Mouse (Mus musculus): Measurements from ENCODE around the gene Smim13. TPM values are rescaled to one million over a fixed set of nuclear protein-coding genes. Genes with fewer than 3 reads are reported as not detected.

Gene Smim13
- polyA plus RNA-seq, 1 experiment, result 76.2 TPM

DNA sequence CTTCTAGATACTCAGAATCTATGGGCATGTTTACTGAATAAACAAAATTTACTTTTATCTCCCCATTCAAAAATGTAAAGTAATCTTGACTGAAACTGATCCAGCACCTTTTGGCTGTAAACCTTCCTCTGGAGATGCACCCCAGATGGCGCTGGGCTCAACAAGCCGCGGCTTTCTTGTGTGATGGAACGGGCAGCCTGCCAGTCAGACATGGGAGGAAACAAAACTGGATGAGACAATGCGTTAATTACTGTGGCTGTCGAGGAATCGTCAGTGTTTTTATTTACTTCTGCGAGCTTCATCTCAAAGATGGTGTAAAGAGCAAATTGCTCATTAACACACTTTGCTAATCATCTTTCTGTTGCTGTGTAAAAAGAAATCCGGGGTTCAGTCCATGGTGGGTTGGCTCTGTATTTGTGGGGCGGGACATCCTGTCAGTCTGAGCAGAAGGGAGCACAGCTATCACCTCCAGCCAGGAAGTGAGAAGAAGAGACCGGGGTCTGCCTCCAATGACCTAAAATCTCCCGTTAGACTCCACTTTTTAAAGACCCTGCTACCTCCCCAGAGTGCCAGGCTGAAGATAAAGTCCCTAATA, 18.2 kb upstream of the Smim13 start:
- WGBS, result 10% methylated on average over 12 of the region's 12 CpGs
- no peaks in the 10 kb centered on the region for H3K4me1 ChIP-seq (ENCODE audit: control insufficient read depth, insufficient read depth, low read length)
- H3K27ac ChIP-seq (ENCODE audit: insufficient read depth, low read length), result no peak overlapping the region
- H3K27me3 ChIP-seq (ENCODE audit: control insufficient read depth, insufficient read depth, low read length), result no peaks in the 10 kb centered on the region
- DNase-seq, result peak; percentile 50 to 61
- no peak overlapping the region for H3K4me3 ChIP-seq (replicated peaks; ENCODE audit: insufficient read depth, low read depth, low read length)
- TF ChIP-seq POLR2A (IDR thresholded peaks at IDR 0.05; ENCODE audit: borderline replicate concordance, insufficient read depth, low read length) (no peak), CTCF (IDR thresholded peaks at IDR 0.05; ENCODE audit: borderline replicate concordance, insufficient read depth, low read depth, low read length) (no peak)

DNA sequence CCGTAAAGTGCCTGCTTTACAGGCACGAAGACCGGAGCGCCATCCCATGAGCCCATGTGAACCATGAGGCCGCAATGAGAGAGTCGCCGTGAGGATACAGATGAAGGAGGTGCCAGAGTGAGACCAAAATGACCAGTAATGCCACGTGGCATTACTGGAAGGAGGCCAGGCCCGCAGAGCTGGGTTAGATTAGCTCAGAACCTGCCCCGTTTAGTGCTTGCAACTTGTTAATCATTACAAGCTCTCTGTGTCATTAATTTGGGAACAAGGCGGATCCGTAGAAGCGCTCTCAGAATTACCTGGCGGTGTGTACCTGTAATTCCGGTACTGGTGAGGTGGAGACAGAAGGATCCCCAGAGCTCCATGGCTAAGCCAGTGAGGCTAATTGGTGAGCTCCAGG, 17.4 kb upstream of the Smim13 start:
- Histone ChIP-seq H3K4me3 (replicated peaks; ENCODE audit: insufficient read depth, low read depth, low read length) (no peak overlapping the region), H3K4me1 (ENCODE audit: control insufficient read depth, insufficient read depth, low read length) (no peaks in the 10 kb centered on the region), H3K27ac (ENCODE audit: insufficient read depth, low read length) (no peak overlapping the region), H3K27me3 (ENCODE audit: control insufficient read depth, insufficient read depth, low read length) (no peaks in the 10 kb centered on the region)
- DNase-seq, result no peak
- TF ChIP-seq POLR2A (IDR thresholded peaks at IDR 0.05; ENCODE audit: borderline replicate concordance, insufficient read depth, low read length) (no peak), CTCF (IDR thresholded peaks at IDR 0.05; ENCODE audit: borderline replicate concordance, insufficient read depth, low read depth, low read length) (no peak)
- 73% methylated on average over 15 of the region's 15 CpGs for WGBS

DNA sequence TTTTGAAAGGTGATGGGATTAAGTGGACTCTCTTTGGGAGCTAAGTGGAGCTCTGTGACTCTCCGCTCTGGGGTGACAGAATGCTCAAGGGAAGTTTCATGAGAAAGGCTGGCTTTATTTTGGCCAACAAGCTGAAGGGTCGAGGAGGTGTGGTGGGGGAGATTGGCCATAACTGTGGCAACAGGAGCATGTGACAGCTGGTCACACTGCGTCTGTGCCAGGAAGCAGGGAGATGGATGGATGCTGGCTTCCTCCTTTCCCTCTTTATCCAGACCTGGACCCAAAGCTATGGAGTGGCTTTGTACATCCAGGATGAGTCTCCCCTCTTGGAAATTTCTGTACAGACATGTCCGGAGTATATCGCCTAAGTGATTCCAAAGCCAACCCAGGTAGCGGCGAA, 16.4 kb upstream of the Smim13 start:
- DNase-seq, result no peak
- no peaks in the 10 kb centered on the region for H3K4me1 ChIP-seq (ENCODE audit: control insufficient read depth, insufficient read depth, low read length)
- H3K27me3 ChIP-seq (ENCODE audit: control insufficient read depth, insufficient read depth, low read length), result no peaks in the 10 kb centered on the region
- no peak overlapping the region for H3K4me3 ChIP-seq (replicated peaks; ENCODE audit: insufficient read depth, low read depth, low read length)
- no peak overlapping the region for H3K27ac ChIP-seq (ENCODE audit: insufficient read depth, low read length)
- no peak for TF ChIP-seq CTCF (IDR thresholded peaks at IDR 0.05; ENCODE audit: borderline replicate concordance, insufficient read depth, low read depth, low read length)
- TF ChIP-seq POLR2A (IDR thresholded peaks at IDR 0.05; ENCODE audit: borderline replicate concordance, insufficient read depth, low read length), result no peak
- WGBS, result 52% methylated on average over 7 of the region's 7 CpGs

DNA sequence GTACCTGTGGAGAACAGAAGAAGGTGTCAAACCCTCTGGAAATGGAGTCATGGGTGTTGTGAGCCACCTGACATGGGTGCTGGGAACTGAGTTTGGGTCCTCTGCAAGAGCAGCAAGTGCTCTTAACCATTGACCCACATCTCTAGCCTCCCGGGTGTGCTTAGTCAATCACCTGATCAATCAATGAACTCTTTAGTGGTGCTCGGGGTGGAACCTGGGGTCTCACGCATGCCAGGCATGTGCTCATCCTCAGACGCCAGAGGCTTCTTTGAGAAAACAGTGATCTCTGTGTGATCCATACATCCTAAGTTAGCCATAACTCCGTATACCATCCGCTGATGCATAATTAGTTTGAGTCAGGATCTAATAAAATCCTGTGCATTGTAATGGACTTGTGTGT, 14.5 kb upstream of the Smim13 start:
- WGBS, result 90% methylated on average over 6 of the region's 6 CpGs

DNA sequence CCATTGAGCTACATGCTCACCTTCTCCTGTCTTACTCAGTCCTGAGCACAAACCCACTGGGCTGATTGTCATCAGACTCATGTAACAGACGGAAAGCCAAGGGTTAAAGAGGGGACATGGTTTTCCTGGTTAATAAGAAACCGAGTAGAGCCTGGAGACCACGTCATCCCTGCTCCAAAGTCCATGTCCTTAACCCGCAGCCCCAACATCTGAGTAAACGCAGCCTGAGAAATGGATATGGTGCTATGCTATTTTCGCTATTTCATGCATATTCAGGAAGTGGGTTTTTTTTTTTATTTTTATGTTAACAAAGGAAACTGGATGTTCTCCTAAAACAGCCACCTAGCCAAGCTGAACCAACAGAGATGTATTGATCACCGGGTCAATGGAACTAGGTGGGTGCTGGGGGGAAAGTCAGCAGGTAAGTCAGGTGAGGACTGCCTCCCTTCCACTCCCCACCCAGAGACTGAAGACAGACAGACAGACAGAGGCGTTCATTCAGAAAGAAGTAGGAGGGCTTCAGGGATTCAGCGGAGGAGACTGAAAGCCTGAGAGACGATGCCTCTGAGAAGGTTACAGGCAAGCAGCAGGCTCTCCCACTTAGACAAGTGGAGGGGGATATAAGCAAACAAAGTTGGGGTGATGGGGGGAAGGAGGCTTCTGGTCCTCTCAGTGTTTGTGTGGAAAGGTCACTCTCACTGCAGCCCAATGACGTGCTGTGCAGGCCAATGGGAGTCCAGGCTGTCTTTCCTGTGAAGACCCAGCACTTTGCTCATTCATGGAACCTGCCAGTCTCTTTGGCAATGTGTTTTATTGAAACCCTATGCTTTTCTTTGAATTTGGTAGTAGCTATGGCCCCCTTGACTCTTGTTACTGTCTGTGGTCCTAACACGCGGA, 13.6 kb upstream of the Smim13 start:
- Histone ChIP-seq H3K27ac (ENCODE audit: insufficient read depth, low read length) (no peak overlapping the region), H3K27me3 (ENCODE audit: control insufficient read depth, insufficient read depth, low read length) (no peaks in the 10 kb centered on the region), H3K4me1 (ENCODE audit: control insufficient read depth, insufficient read depth, low read length) (no peaks in the 10 kb centered on the region), H3K4me3 (replicated peaks; ENCODE audit: insufficient read depth, low read depth, low read length) (no peak overlapping the region)
- 72% methylated on average over 13 of the region's 13 CpGs for WGBS
- no peak for DNase-seq
- TF ChIP-seq POLR2A (IDR thresholded peaks at IDR 0.05; ENCODE audit: borderline replicate concordance, insufficient read depth, low read length), result no peak
- no peak for TF ChIP-seq CTCF (IDR thresholded peaks at IDR 0.05; ENCODE audit: borderline replicate concordance, insufficient read depth, low read depth, low read length)

More for the DNA sequence above, 14.5 kb upstream of the Smim13 start:
- TF ChIP-seq CTCF (IDR thresholded peaks at IDR 0.05; ENCODE audit: borderline replicate concordance, insufficient read depth, low read depth, low read length), result no peak
- no peak for TF ChIP-seq POLR2A (IDR thresholded peaks at IDR 0.05; ENCODE audit: borderline replicate concordance, insufficient read depth, low read length)
- Histone ChIP-seq H3K27ac (ENCODE audit: insufficient read depth, low read length) (no peak overlapping the region), H3K4me1 (ENCODE audit: control insufficient read depth, insufficient read depth, low read length) (no peaks in the 10 kb centered on the region), H3K4me3 (replicated peaks; ENCODE audit: insufficient read depth, low read depth, low read length) (no peak overlapping the region), H3K27me3 (ENCODE audit: control insufficient read depth, insufficient read depth, low read length) (no peaks in the 10 kb centered on the region)
- no peak for DNase-seq

DNA sequence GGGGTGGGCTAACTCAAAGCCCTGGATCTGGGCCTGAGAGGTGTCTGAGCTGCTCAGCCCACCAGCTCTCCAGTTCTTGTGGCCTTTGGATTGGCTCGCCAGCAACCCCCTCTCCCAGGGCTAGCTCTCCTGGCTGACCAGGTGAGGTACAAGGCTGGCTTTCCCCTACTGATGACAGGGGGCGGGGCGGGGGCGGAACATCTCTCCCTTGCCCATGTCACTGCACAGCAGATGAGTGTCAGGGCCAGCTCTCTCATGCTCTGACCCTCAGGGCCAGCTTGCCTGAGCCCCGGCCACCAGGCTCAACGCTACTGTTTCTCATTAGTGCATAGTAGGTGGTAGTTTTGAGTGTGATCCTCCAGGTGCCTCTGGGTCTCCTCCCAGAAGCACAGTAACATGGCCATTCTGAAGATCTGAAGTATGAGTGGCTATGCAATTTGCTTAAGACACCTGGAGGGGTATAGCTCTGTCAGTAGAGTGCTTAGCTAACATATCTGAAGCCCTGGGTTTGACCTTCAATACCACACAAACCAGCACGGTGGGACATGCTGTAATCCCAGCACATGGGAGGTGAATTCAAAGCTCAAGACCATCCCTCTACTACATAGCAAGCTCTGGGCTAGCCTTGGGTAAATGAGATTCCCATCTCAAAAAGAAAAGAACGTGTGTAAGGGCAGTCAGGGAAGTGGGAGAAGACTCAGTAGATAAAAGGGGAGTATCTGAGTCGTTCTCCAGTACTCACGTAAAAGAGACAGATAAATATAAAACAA, 11.4 kb upstream of the Smim13 start:
- no peak overlapping the region for H3K27ac ChIP-seq (ENCODE audit: insufficient read depth, low read length)

DNA sequence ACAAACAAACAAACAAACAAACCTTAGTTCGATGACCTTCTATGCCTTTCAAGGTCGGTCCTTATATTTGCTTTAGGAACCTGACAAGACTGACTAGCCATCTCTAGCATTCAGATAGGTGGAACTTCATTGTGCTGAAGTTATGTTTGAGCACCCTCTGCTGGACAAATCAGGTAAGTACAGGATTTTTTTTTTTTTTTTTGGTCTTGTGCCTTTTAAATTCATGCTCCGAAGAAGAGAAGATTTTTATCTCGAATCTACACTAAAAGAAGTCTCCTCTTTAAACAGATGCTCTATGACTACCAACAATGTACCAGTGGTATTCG, 10.9 kb upstream of the Smim13 start:
- 5% methylated on average over 5 of the region's 5 CpGs for WGBS
- Histone ChIP-seq H3K4me1 (ENCODE audit: control insufficient read depth, insufficient read depth, low read length) (no peaks in the 10 kb centered on the region), H3K27ac (ENCODE audit: insufficient read depth, low read length) (no peak overlapping the region), H3K27me3 (ENCODE audit: control insufficient read depth, insufficient read depth, low read length) (no peaks in the 10 kb centered on the region), H3K4me3 (replicated peaks; ENCODE audit: insufficient read depth, low read depth, low read length) (no peak overlapping the region)
- TF ChIP-seq POLR2A (IDR thresholded peaks at IDR 0.05; ENCODE audit: borderline replicate concordance, insufficient read depth, low read length), result no peak
- TF ChIP-seq CTCF (IDR thresholded peaks at IDR 0.05; ENCODE audit: borderline replicate concordance, insufficient read depth, low read depth, low read length), result peak; percentile 35; the same call in 1 of the 2 replicates
- DNase-seq, result peak in 1 of 2 experiments; percentile 27

More for the DNA sequence above, 11.4 kb upstream of the Smim13 start:
- H3K4me1 ChIP-seq (ENCODE audit: control insufficient read depth, insufficient read depth, low read length), result no peaks in the 10 kb centered on the region
- 84% methylated on average over 10 of the region's 10 CpGs for WGBS
- H3K27me3 ChIP-seq (ENCODE audit: control insufficient read depth, insufficient read depth, low read length), result no peaks in the 10 kb centered on the region
- no peak for DNase-seq
- TF ChIP-seq POLR2A (IDR thresholded peaks at IDR 0.05; ENCODE audit: borderline replicate concordance, insufficient read depth, low read length) (no peak), CTCF (IDR thresholded peaks at IDR 0.05; ENCODE audit: borderline replicate concordance, insufficient read depth, low read depth, low read length) (no peak)
- no peak overlapping the region for H3K4me3 ChIP-seq (replicated peaks; ENCODE audit: insufficient read depth, low read depth, low read length)

Measured in cerebellum, adult 2 months (tissue).